ENCODE assay signal across 8 mouse cellular contexts in the genomic region with DNA sequence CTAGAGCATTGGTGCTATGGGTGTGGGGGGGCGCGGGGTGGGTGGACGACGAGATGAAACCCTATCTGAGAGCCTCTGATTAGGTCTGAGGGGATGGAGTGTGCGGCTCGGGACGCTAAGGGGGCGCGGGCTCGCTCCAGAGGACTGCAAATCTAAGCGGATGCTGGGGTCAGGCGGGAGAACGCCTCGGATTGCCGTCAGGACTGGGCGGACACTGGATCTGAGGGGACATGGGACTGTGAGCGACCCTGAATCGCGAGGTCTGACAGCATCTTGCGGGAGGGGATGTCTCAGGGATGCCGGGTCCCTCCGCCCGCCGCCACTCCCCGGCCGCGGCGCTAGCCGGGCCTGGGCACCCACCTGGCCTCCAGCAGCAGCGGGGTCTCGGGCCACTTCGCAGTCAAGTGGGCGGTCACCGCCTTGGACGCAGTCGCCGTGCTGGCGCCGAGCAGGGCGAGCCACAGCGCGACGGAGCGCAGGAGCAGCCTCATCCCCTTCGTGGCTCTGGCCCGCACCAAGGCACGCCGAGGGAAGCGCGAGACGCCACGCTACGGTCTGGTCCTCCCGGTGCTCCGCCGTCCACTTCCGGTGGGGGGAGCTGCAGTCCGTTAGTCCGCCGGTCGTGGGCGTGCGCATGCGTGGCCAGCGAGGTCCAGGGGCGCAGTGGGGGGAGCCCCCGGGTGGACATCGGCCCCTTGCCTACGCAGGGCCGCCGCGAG. TPM values are rescaled to one million over a fixed set of nuclear protein-coding genes. Genes with fewer than 3 reads are reported as not detected.
DNase-seq lines count a peak whose midpoint lies in the region; ATAC-seq and TF ChIP-seq lines count a peak whose summit lies in the region.

Gene Uggt2 (minus strand): TSS at position 580 of the 719 bp plus-strand sequence.

- H3K4me2 ChIP-seq in hindbrain, embryonic 16.5 days (ENCODE audit: low read length) = peak within 1 kb of the TSS; percentile 89

- peak; percentile 97 for ATAC-seq in hindbrain, embryonic 16.5 days

- TF ChIP-seq POLR2A in cortical plate, adult 2 months (IDR thresholded peaks at IDR 0.05; ENCODE audit: extremely low read depth, insufficient read depth, low read length) = peak; percentile 58; the same call in 1 of the 2 replicates

- WGBS in hindbrain, embryonic 16.5 days = 0% methylated on average over 60 of the region's 72 CpGs

- no peaks in the 10 kb centered on the region for H3K9me3 ChIP-seq in hindbrain, embryonic 16.5 days (ENCODE audit: control insufficient read depth, low read length)

- peak within 1 kb of the TSS; percentile 72 for H3K4me3 ChIP-seq in cortical plate, adult 2 months (ENCODE audit: insufficient read depth, low read length)
- H3K4me3 ChIP-seq in hindbrain, embryonic 16.5 days (ENCODE audit: low read length) = peak within 1 kb of the TSS; percentile 93

- peak within 1 kb of the TSS; percentile 37 for H3K27ac ChIP-seq in cortical plate, adult 2 months (ENCODE audit: insufficient read depth, low read length)
- H3K27ac ChIP-seq in hindbrain, embryonic 16.5 days (ENCODE audit: low read depth, low read length) = peak within 1 kb of the TSS; percentile 90

- peaks cover 5% of the 10 kb centered on the region for H3K4me1 ChIP-seq in cortical plate, adult 2 months (ENCODE audit: control insufficient read depth, insufficient read depth, low read length)
- peaks cover 12% of the 10 kb centered on the region for H3K4me1 ChIP-seq in hindbrain, embryonic 16.5 days (ENCODE audit: control insufficient read depth, insufficient read depth, low read depth, low read length)

- peak; percentile 90 for DNase-seq in adrenal gland, postnatal 10 days
- DNase-seq in gastrocnemius, adult 8-10 months (ENCODE audit: low spot score in 2 of 2) = peak; percentile 61 to 65
- DNase-seq in left cerebral cortex, adult 18-20 months (ENCODE audit: low spot score in 2 of 2) = peak; percentile 86 to 87
- peak; percentile 76 for DNase-seq in lung, postnatal 14 days
- DNase-seq in retina, postnatal 1 day = peak; percentile 93
- no peak for DNase-seq in c-Kit-positive CD71-positive TER-119-positive erythroid progenitor cells, embryonic 14.5 days (ENCODE audit: low spot score)

- no peaks in the 10 kb centered on the region for H3K27me3 ChIP-seq in hindbrain, embryonic 16.5 days (replicated peaks; ENCODE audit: control insufficient read depth, insufficient read depth, low read length)

- peak within 1 kb of the TSS; percentile 97 for H3K9ac ChIP-seq in hindbrain, embryonic 16.5 days (ENCODE audit: low read depth, low read length)

- peak; percentile 41 for TF ChIP-seq CTCF in cortical plate, adult 2 months (IDR thresholded peaks at IDR 0.05; ENCODE audit: extremely low read depth, insufficient read depth, low read length)

- H3K36me3 ChIP-seq in hindbrain, embryonic 16.5 days (ENCODE audit: control insufficient read depth, insufficient read depth, low read length) = no peaks in the 10 kb centered on the region

RNA-seq across cellular contexts. Expression of gene Uggt2, which starts in this region (rescaled TPM):
- 10 to 100 TPM in 1 of 2 experiments, 1 to 10 TPM in 1; 9.7 to 11.6 TPM for total RNA-seq in adrenal gland, postnatal 10 days (2021)
- 48.1 and 60.1 TPM in 2 replicates for polyA plus RNA-seq in cortical plate, adult 2 months (2012; rRNA removed)
- 1 to 10 TPM; 6.6 to 8.7 (median 7.8) TPM for total RNA-seq in gastrocnemius, adult 8-10 months (2022)
- 18.1 and 19.2 TPM in 2 replicates for polyA plus RNA-seq in hindbrain, embryonic 16.5 days (2015; fragmentation: Nextera tagmentation; extraction: Ambion mirVana)
- total RNA-seq in left cerebral cortex, adult 18-20 months (2021) = 10 to 100 TPM; 24.1 to 28.9 TPM
